Mouse (Mus musculus): ENCODE results near the gene Cyth3.

GRCm38 (mm10) chr5:143759554-143759953, 137.3 kb downstream of the Cyth3 start:
- TF ChIP-seq CTCF (IDR thresholded peaks at IDR 0.05; ENCODE audit: low read depth, low read length) (no peak), TAL1 (conservative IDR thresholded peaks at IDR 0.05; ENCODE audit: low read depth, low read length) (no peak), GATA1 (IDR thresholded peaks at IDR 0.05; ENCODE audit: borderline replicate concordance, low read length) (no peak), POLR2AphosphoS5 (IDR thresholded peaks at IDR 0.05; ENCODE audit: insufficient replicate concordance, low read depth, low read length) (no peak)
